Mouse (Mus musculus): Measurements from ENCODE around the gene Phldb2. TPM values are rescaled to one million over a fixed set of nuclear protein-coding genes. Genes with fewer than 3 reads are reported as not detected.

Gene Phldb2
- 6.5 TPM in 1 of 2 replicates, not detected in the other for total RNA-seq (2015; ENCODE audit: low replicate concordance)
- not detected in 2 replicates for total RNA-seq (2017; ENCODE audit: low replicate concordance)

DNA sequence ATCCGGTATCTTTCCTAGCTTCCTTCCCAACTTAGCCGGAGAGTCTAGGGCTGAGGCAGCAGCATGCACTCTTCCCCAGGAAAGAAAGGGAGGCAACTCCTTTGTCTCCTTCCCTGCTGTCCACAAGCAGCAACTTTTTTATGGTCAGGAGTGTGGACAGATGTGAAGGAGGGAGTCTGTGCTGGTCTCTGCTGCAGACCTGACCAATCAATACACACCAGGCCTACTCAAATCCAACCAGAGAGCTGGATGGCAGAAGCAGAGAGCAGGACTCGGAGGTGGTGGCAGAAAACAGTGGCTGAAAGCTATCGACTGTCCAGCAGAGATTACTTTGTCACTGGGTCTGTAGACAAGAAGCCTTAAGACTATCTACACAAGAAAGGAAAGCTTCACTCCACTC lies at the start of gene Phldb2:
Gene Phldb2, minus strand, starts transcription at position 205 of the 400 bp plus-strand sequence.
- no peak for ATAC-seq (replicated peaks; ENCODE audit: low FRiP score, poor library complexity, severe bottlenecking)

DNA sequence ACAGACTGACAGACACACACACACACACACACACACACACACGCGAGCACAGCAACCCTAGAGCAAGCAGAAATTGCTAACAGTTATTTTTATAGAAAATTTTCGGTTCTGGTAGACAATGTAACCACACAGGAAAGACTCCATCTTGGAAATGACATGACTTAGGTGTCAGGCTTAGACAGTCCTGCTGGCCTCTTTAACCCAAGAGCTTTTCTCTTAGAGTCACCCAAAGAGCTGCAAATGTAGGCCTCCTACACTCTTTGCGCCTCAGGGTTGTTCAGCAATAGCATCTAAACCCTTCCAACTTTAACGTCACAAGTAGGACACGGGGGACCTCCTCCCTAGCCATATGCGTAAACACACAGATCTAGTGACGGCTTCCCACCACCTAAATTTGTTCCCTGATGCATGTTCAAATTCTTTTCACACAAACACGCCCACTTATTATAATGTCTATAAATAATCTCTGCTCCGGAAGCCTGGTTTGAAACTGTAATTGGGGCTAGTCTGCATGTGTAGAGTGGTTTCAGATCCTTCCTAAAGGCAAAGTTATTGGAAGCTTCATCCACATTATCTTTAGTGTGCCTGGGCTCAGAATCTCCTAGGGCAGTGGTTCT lies 48.3 kb upstream of the Phldb2 start:
- no peak for ATAC-seq (replicated peaks; ENCODE audit: low FRiP score, poor library complexity, severe bottlenecking)

- ATAC-seq (replicated peaks; ENCODE audit: low FRiP score, poor library complexity, severe bottlenecking) = no peak
Observed at GRCm38 (mm10) chr16:46000976-46001375, 47.6 kb upstream of the Phldb2 start.

DNA sequence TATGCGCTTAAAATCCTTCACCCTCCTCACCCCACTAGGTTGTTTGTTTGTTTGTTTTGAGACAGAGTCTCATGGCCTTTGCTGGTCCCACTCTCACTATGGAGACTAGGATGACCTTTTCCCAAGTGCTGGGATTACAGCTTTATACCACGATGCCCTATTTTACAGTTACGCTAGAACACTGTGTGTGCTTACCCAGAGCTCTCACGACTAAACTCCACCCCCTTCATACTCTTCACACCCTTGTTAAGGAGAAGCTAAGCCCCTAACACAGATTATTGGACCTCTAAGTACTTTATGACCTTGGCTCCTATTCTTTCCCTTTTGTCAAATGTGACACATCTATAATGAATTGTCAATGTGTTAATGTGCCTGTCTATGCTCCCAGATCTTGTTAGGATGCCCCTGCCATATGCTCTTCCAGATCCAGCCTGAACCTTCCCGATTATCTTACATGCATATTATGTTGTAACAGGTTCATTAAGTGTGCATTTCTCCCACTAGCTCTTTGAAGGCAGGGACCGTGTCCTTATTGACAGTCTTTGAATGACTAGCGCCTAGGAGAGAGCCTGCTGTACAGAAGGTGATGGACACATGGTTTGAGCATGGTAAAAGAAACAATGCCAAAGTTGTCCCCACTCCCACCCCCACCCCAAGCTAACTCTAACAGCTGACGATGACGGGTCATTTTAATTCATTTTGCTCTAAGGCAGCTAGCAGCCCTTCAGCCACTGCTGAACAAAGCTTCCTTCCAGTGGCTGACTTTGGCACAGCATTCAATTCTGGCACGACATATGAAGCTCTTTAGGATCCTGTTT lies 46.2 kb upstream of the Phldb2 start:
- ATAC-seq (replicated peaks; ENCODE audit: low FRiP score, poor library complexity, severe bottlenecking) = no peak

DNA sequence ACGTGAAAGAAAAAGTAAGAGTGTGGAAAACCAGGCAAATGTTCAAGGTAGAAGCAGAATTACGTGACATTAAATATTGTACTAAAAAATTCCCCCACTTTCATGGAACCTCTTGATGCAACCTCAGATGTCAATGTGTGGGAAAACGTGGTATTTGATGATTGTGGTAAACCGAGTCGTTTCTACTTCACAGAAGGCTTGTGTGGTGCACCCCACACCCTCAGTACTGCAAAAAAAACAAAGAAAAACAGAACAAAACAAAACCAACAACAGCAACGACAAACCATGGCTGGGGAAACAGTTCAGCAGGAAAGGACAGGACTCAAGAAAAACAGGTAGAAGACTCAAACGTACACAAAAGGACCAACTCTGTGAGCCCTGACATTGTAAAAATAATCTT lies 44.8 kb upstream of the Phldb2 start:
- ATAC-seq (replicated peaks; ENCODE audit: low FRiP score, poor library complexity, severe bottlenecking) = no peak

DNA sequence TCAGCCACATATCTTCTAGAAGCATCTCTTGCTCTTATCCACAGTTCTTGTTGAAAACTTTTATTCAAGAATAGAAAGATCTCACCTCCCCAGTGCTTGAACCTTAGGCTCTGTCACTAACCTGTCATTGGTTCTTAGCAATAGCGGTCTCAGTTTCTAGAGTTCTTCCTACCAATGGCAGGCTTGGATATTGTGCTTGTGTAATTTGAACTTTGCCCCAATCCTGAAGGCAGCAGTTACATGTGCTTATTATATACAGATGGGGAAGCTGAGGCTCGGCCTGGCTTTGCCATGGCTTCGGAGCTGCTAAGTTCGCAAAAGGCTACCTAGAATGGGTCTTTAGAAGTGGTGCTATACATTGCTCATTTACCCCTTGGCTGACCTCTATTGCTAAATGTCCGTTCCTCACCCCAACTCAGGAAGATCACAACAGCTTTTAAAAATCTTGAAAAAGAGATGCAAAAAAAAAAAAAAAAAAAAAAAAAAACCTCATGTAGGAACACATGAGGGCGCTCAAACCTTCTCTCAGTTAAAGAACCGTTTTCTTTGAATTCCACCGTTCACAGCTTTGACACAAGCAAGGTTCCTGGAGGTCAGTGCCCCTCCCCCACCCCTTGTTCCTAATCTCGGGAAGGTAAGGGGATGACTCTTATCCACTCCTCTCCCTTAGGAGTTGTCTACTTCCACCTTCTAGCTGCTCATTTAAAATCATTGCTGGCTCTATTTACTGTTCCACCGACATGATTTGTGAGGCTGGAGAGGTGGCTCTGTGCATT lies 37.7 kb upstream of the Phldb2 start:
- no peak for ATAC-seq (replicated peaks; ENCODE audit: low FRiP score, poor library complexity, severe bottlenecking)

DNA sequence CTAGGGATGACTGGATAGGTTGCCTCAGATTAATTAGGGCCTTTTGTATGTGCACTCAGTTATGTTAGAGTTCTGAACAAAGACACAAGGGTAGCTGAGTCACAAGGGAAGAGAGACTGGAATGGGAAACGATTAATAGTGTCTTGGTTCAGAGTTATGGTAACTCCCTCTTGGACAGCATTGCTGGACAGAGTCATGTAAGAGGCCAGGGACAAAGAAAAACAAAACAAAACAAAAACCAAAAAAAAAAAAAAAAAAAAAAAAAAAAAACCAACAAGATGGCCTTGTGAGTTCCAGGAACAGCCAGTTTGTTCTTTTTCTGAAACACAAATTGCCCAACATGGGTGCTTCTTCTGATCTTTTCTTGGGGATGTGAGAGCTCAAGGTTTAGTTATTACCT lies 32.8 kb upstream of the Phldb2 start:
- ATAC-seq (replicated peaks; ENCODE audit: low FRiP score, poor library complexity, severe bottlenecking) = no peak

GRCm38 (mm10) chr16:45984610-45985606 lies 31.5 kb upstream of the Phldb2 start:
- ATAC-seq (replicated peaks; ENCODE audit: low FRiP score, poor library complexity, severe bottlenecking) = no peak

DNA sequence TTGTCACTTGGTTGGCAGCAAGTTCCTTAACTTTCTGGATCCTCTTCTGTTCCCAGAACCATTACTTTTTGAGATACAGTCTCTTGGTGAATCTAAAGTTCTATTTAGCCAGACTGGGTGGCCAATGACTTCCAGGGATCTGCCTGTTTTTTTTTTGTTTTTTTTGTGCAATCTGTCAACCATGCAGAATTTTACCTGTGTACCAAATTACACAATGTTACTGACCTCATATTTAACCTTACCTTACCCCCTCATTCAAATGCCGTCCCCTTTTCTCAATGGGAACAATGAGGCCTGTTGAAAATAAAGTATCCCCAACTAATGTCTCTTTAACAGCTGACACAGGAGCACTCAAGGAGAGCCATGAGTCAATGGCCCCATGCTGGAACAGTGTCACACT lies 22.9 kb upstream of the Phldb2 start:
- no peak for ATAC-seq (replicated peaks; ENCODE audit: low FRiP score, poor library complexity, severe bottlenecking)

DNA sequence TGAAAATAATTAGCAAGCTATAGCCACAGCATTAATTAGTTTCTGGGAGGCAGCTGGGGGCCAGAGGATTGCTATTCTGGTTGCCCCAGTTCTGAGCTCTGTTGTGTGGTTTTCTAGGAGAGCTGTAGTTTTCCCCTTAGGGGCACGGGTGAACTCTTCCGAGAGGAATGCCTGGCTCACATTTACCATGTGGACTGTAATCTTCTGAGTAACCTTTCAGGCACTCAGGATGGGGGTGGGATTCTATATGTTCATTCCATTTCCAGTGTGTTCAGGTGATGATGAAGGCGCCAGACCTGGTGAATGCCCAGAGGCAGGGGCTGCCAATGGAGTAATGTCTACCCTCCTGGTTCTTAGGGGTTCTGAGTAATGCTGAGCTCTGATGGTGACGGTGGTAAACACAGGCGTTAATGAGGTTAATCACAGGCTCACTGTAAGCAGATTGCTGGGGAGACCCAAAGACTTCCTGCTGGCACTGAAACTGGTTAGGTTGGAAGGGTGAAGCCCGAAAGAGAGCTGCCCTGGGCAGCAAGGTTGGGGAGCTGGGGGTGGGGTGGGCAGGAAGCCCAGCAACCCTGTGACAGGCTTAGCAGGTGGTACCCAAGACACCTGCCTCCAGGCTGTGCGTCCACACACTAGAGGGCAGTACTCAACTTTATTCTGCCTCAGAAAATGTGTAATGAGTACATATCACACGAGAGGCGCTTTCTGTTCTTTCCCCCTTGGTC lies 20.7 kb upstream of the Phldb2 start:
- ATAC-seq (replicated peaks; ENCODE audit: low FRiP score, poor library complexity, severe bottlenecking) = no peak

DNA sequence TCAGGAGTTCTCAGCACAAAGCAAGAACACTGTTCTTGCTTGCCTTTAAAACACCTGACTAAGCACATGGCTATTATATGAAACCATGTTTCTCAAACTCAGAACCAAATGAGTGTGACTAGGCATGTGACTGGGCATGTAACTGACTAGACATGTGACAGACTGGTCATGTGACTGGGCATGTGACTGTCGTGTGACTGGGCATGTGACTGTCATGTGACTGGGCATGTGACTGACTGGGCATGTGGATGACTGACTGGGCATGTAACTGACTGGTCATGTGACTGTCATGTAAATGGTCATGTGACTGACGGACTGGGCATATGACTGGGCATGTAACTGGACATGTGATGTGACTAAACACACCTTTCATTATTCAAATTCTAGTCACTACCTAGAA lies 16.8 kb upstream of the Phldb2 start:
- ATAC-seq (replicated peaks; ENCODE audit: low FRiP score, poor library complexity, severe bottlenecking) = no peak

- no peak for ATAC-seq (replicated peaks; ENCODE audit: low FRiP score, poor library complexity, severe bottlenecking)
Observed at GRCm38 (mm10) chr16:45968716-45969115, 15.3 kb upstream of the Phldb2 start.

GRCm38 (mm10) chr16:45967471-45967870 lies 14.1 kb upstream of the Phldb2 start:
- ATAC-seq (replicated peaks; ENCODE audit: low FRiP score, poor library complexity, severe bottlenecking) = no peak

GRCm38 (mm10) chr16:45966604-45967003 lies 13.2 kb upstream of the Phldb2 start:
- ATAC-seq (replicated peaks; ENCODE audit: low FRiP score, poor library complexity, severe bottlenecking) = no peak

GRCm38 (mm10) chr16:45964777-45965176 lies 11.4 kb upstream of the Phldb2 start:
- ATAC-seq (replicated peaks; ENCODE audit: low FRiP score, poor library complexity, severe bottlenecking) = no peak

- ATAC-seq (replicated peaks; ENCODE audit: low FRiP score, poor library complexity, severe bottlenecking) = no peak
Observed at GRCm38 (mm10) chr16:45963837-45964236, 10.4 kb upstream of the Phldb2 start.

- ATAC-seq (replicated peaks; ENCODE audit: low FRiP score, poor library complexity, severe bottlenecking) = no peak
Observed at GRCm38 (mm10) chr16:45963088-45963487, 9.7 kb upstream of the Phldb2 start.

- ATAC-seq (replicated peaks; ENCODE audit: low FRiP score, poor library complexity, severe bottlenecking) = no peak
Observed at GRCm38 (mm10) chr16:45960978-45961377, 7.6 kb upstream of the Phldb2 start.
